Mouse (Mus musculus) liver, embryonic 14.5 days (tissue): ENCODE measurements at regions not wholly inside any gene's neighbourhood (a gene's known extent, or its start where the extent isn't known, plus 50 kb on each side); places are given as distances from the start of the nearest gene placed in this dataset.

Source experiments
- ATAC-seq: fragments of 200-750 bp; cut with Nextera tagmentation; 2 replicates; pipeline ENCODE4 v1.8.0; 2017; ENCODE audit warnings: moderate number of reproducible peaks, mild to moderate bottlenecking, moderate library complexity; ENCODE audit not compliant: insufficient read depth
- DNase-seq, 3 experiments: peaks; one replicate each; pipeline ENCODE4 v3.0.0-alpha.2; 2012 to 2013; ENCODE audit warnings: low read depth in 3 of 3, low spot score in 3 of 3
- H3K27ac ChIP-seq: fragments of 300-500 bp; sonication (generic); 2 replicates; pipeline ENCODE4 v1.5.1; 2014; ENCODE audit warnings: moderate library complexity, mild to moderate bottlenecking, control low read depth, inconsistent platforms
- H3K27me3 ChIP-seq: fragments of 300-500 bp; sonication (generic); 2 replicates; pipeline ENCODE4 v1.6.1; 2014; ENCODE audit warnings: mild to moderate bottlenecking, low read length, moderate library complexity; ENCODE audit not compliant: control insufficient read depth, insufficient read depth
- H3K36me3 ChIP-seq: fragments of 300-500 bp; sonication (generic); replicated peaks from 2 replicates; pipeline ENCODE4 v1.6.1; 2014; ENCODE audit warnings: low read depth; ENCODE audit not compliant: control insufficient read depth, insufficient read depth
- H3K4me1 ChIP-seq, 2 experiments: fragments of 200-500 bp in 1 of 2; fragments of 300-500 bp in 1 of 2; sonication (generic) in 1 of 2; replicated peaks; 2 replicates each; pipeline ENCODE4 v1.6.1; 2012 to 2014; ENCODE audit warnings: antibody characterized with exemption in 1 of 2, inconsistent platforms in 1 of 2, low read length in 1 of 2; ENCODE audit not compliant: control insufficient read depth in 2 of 2, insufficient read depth in 2 of 2
- H3K4me2 ChIP-seq: fragments of 300-500 bp; sonication (generic); 2 replicates; pipeline ENCODE4 v1.6.1; 2014; ENCODE audit warnings: low read depth, mild to moderate bottlenecking, control low read depth, moderate library complexity
- H3K4me3 ChIP-seq, 2 experiments: fragments of 200-500 bp in 1 of 2; fragments of 300-500 bp in 1 of 2; sonication (generic) in 1 of 2; 2 replicates each; pipeline ENCODE4 v1.5.1; 2012 to 2014; ENCODE audit warnings: low read depth in 2 of 2, low read length in 2 of 2, mild to moderate bottlenecking in 2 of 2, control low read depth in 1 of 2, inconsistent platforms in 1 of 2, moderate library complexity in 1 of 2; ENCODE audit not compliant: insufficient read depth in 1 of 2
- H3K9ac ChIP-seq: fragments of 300-500 bp; sonication (generic); replicated peaks from 2 replicates; pipeline ENCODE4 v1.6.1; 2014; ENCODE audit warnings: mild to moderate bottlenecking, control low read depth, moderate library complexity
- H3K9me3 ChIP-seq: fragments of 300-500 bp; sonication (generic); 2 replicates; pipeline ENCODE4 v1.6.1; 2016; ENCODE audit warnings: low read length, mixed read lengths; ENCODE audit not compliant: control insufficient read depth
- CTCF ChIP-seq: IDR thresholded peaks from 2 replicates; pipeline ENCODE4 v1.5.1; 2016; ENCODE audit warnings: antibody characterized with exemption, low read depth, control low read depth
- EP300 ChIP-seq: IDR thresholded peaks from 2 replicates; pipeline ENCODE4 v1.6.1; 2016; ENCODE audit warnings: antibody characterized with exemption, low read depth
- WGBS: fragments of 180-500 bp; shearing (Covaris S2); extraction: QIAGEN DNeasy Blood & Tissue Kit; methylation state at CpG from one replicate; pipeline ENCODE4 v1.1.7; 2014; ENCODE audit not compliant: insufficient replicate concordance; 5-methylcytosine and 5-hydroxymethylcytosine counted together

DNA sequence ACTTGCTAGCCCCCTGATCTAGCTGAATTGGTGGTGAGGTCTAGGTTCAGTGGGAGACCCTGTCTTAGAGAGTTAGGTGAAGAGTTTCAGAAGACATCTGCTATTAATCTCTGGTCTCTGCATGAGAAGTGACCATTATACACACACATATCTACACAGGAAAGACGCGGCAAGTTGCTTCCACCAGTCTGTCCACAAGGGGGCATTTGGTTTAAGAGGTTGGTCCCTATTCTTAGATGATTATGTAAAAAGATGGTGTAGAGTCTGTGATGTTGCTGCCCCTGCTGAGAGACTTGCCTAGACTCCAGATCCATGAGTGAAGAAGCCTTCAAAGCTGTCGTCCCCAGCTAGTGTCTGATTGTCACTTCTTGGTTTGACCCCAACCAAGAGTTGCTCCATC is 425.5 kb downstream of the Etnk1 start:
- 70% methylated on average over 3 of the region's 3 CpGs for WGBS
- H3K4me2 ChIP-seq, result no peak overlapping the region

DNA sequence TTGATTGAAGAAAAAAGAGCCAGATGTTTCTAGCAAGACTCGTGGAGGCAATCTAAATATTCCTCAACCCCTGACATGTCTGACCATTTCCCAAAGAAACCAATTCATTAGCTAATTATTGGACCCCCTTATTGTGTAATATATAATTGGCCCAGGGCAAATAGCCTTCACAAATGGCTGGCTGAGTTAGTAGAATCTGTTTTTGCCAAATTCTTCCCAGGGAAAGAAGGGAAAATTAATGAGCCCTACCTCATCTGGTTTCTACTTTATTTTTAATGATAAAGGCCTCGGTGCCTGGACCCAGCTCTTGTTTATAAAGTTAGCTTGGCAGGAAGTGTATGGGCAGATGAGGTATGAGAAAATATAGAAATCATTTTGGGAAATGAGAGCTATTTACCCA is 428.5 kb downstream of the Etnk1 start:
- ATAC-seq, result no peak
- Histone ChIP-seq H3K27ac (no peak overlapping the region), H3K9me3 (no peaks in the 10 kb centered on the region), H3K4me3 (no peak overlapping the region), H3K4me2 (no peak overlapping the region), H3K36me3 (no peaks in the 10 kb centered on the region), H3K9ac (no peak overlapping the region), H3K4me1 (no peaks in the 10 kb centered on the region), H3K27me3 (no peaks in the 10 kb centered on the region)
- DNase-seq, result no peak
- 38% methylated on average over 2 of the region's 2 CpGs for WGBS
- TF ChIP-seq CTCF (no peak), EP300 (no peak)

More for the DNA sequence above, 425.5 kb downstream of the Etnk1 start:
- Histone ChIP-seq H3K4me3 (no peak overlapping the region), H3K4me1 (no peaks in the 10 kb centered on the region), H3K9ac (no peak overlapping the region), H3K36me3 (no peaks in the 10 kb centered on the region), H3K9me3 (no peaks in the 10 kb centered on the region), H3K27me3 (no peaks in the 10 kb centered on the region), H3K27ac (no peak overlapping the region)
- TF ChIP-seq CTCF (no peak; the same call in 1 of the 2 replicates), EP300 (no peak)
- ATAC-seq, result no peak
- DNase-seq, result no peak

DNA sequence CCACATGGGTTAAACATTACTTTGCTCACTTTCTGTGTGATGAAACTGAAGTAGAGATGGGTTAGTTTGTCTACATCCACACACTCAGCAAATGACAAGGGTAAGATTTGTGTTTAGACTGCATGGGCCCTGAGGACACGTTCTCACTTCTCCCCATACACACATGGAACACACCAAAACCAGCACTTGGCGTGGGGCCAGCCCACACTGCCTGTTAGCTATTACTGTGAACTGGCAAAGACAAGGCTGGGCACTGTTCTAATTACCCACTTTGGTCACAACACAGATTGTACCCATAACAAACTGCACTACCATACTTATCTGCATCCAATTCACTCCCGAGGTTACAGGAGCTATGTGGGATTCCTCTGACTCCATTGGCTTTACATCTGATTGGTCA is 430.4 kb downstream of the Etnk1 start:
- no peak for TF ChIP-seq CTCF
- TF ChIP-seq EP300, result no peak

DNA sequence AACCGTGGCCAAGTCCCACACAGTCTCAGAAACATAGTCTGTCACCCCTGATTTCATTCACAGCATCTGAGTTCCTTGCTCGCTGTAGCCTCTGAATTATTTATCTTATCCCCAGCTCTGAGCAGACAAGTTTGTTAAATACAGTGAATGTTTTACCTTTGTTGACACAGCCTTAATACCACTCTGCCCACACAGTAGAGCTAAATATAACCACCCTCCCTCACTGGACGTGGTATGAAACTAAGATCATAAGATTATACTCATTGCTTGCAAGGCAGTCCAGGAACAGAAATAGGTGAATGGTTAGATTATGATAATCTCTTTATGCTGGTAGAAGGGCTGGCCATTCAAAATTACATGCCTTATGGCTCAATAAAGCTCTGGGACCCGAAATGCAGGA is 431.9 kb downstream of the Etnk1 start:
- Histone ChIP-seq H3K4me3 (no peak overlapping the region), H3K4me1 (no peaks in the 10 kb centered on the region), H3K9ac (no peak overlapping the region), H3K9me3 (no peaks in the 10 kb centered on the region), H3K27ac (no peak overlapping the region), H3K36me3 (no peaks in the 10 kb centered on the region), H3K27me3 (no peaks in the 10 kb centered on the region), H3K4me2 (no peak overlapping the region)
- no peak for TF ChIP-seq EP300
- 43% methylated on average over 4 of the region's 4 CpGs for WGBS
- DNase-seq (no peak), ATAC-seq (no peak)

More for the DNA sequence above, 430.4 kb downstream of the Etnk1 start:
- Histone ChIP-seq H3K36me3 (no peaks in the 10 kb centered on the region), H3K4me1 (no peaks in the 10 kb centered on the region), H3K4me2 (no peak overlapping the region), H3K4me3 (no peak overlapping the region), H3K27ac (no peak overlapping the region), H3K9me3 (no peaks in the 10 kb centered on the region), H3K9ac (no peak overlapping the region), H3K27me3 (no peaks in the 10 kb centered on the region)
- 46% methylated on average over 3 of the region's 3 CpGs for WGBS
- DNase-seq, result no peak
- no peak for ATAC-seq

DNA sequence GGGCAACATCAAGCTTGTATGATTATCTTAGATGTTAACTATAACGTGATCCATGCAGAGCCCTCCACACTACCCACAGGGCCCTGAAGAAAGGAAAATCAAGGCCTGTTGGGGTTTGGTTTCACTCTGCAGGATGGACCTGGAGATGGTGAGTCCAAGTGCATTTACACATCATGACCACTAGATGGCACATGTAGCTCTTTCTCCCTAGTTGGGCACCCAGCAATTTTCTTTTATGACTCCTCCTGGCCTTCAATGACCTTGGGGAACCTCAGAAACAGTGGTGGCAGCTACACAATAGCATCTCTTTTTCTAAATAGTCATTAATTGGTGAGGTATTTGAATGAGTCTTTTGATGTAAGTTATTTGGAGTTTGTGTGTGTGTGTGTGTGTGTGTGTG is 442.1 kb downstream of the Etnk1 start:
- peak; percentile 35; the same call in 1 of the 2 replicates for ATAC-seq
- DNase-seq, result peak in 1 of 3 experiments; percentile 11
- no peak for TF ChIP-seq EP300
- peak; percentile 78 for TF ChIP-seq CTCF

DNA sequence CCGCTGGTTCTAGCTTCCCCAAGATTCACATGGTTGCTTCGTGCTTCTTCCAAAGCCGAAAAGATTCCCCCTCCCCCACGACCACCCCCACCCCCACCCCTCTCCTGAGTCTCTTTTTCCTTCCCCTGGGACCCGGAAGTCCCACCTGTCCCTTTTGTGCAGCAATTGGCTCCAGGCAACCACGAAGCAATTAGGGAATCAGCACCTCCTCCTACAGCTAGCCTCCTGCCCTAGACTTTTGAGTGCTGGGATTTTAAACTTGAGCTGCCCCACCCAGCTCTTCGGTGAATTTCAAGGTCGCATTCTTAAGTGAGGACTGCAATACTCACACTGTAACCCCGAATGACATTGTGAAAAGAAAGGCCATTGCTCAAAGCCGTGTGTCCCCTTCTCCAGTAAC is 445.9 kb downstream of the Etnk1 start:
- Histone ChIP-seq H3K4me3 (no peak overlapping the region), H3K27me3 (no peaks in the 10 kb centered on the region), H3K27ac (no peak overlapping the region), H3K9ac (no peak overlapping the region), H3K36me3 (no peaks in the 10 kb centered on the region), H3K9me3 (no peaks in the 10 kb centered on the region), H3K4me1 (no peaks in the 10 kb centered on the region), H3K4me2 (no peak overlapping the region)
- DNase-seq (no peak), ATAC-seq (no peak)
- TF ChIP-seq CTCF (no peak), EP300 (no peak)
- 60% methylated on average over 10 of the region's 10 CpGs for WGBS

More for the DNA sequence above, 442.1 kb downstream of the Etnk1 start:
- Histone ChIP-seq H3K9ac (no peak overlapping the region), H3K27ac (no peak overlapping the region), H3K4me3 (no peak overlapping the region), H3K27me3 (no peaks in the 10 kb centered on the region), H3K36me3 (no peaks in the 10 kb centered on the region), H3K4me1 (no peaks in the 10 kb centered on the region), H3K9me3 (no peaks in the 10 kb centered on the region), H3K4me2 (no peak overlapping the region)
- 31% methylated on average over 1 of the region's 1 CpGs for WGBS
